Mouse (Mus musculus) left cerebral cortex, postnatal 36 days (tissue): ENCODE measurements around the gene Cyp2c66. TPM values are rescaled to one million over a fixed set of nuclear protein-coding genes. Genes with fewer than 3 reads are reported as not detected.
"Not testable (repeated sequence)": the region's sequence is repeated elsewhere in the genome, so short reads cannot be mapped to it uniquely, and the experiment has no call there.

Source experiments
- DNase-seq, 2 experiments: peaks; one replicate each; pipeline ENCODE4 v3.0.0; 2021 to 2022; ENCODE audit warnings: low spot score in 2 of 2, mixed read lengths in 1 of 2
- intact Hi-C: fragments of 180-260 bp; cut with DNase I; formaldehyde crosslinking; loops from one replicate; pipeline ENCODE4 v1.15.1; 2025
- total RNA-seq, 2 experiments: library from RNA; stranded (reverse); gene quantifications; 2 replicates each; pipeline ENCODE4 v1.2.3; 2021

Cyp2c66 gene
- total RNA-seq: not detected

DNA sequence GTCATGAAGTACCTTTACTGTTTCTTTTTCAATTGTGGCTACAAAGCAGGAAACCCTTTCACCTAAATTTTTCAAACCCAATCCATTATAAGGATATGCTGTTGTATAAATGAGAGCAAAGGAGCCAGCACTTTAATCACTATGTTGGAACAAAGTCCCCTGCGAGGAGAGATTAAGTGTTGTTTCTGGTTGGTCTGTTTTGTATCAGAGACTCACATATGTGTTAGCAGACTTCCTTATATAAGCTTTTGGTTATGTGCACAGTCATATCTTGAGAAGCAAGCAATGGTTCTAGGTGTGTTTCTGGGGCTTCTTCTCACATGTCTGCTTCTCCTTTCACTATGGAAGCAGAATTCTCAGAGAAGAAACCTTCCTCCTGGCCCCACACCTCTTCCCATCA is at the start of gene Cyp2c66:
Cyp2c66 (plus strand) TSS at position 255 of the 400 bp plus-strand sequence.
- intact Hi-C loops: no loop called here
- no peak for DNase-seq

DNA sequence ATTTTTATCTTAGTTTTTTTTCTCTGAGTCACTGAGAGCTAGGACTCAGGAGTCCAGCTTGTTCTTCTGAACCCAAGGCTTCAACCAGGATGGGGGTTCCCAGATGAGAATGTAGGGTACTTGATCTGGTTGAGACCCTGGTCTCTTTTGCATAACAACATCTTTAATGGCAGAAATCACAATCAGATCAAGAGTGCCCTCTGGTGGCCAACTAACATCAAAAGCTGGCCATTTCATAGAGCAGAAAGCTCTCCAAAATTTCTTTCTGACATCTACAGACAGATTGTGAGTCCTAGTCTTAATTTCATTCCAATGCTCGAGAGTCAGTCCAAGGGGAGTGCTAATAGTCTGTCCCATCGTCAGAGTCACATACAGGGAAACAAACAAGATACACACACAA is 14.9 kb upstream of the Cyp2c66 start:
- DNase-seq, intact Hi-C loops: not testable (repeated sequence)

DNA sequence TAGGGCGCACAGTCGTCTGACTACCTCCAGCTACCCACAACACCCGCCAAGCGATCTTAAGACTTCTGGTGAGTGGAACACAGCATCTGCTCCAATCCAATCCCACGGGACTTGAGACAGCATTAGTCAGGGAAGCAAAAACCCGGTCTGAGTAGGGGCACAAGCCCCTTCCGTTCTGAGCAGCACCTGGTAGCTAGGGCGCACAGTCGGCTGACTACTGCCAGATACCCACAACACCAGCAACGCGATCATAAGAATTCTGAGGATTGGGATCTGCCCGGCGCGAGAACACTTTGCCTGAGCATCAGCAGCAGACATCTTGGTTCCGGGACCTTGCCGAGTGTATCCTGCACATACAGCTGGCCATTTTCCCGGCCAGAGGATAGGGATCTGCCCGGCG is 43.1 kb downstream of the Cyp2c66 start:
- intact Hi-C loops, DNase-seq: not testable (repeated sequence)

Other genes with a start within 250 kb of the Cyp2c66 start
- 1 to 10 TPM; 2.1 to 7.1 TPM for gene Hells, start 183.0 kb upstream of the Cyp2c66 start, total RNA-seq
- gene Cyp2c55, start 106.9 kb upstream of the Cyp2c66 start, total RNA-seq: under 1 TPM in 1 of 2 experiments, not detected in 1; 0.32 TPM
- gene Cyp2c65, start 52.9 kb upstream of the Cyp2c66 start, total RNA-seq: not detected
- gene Cyp2c29, start 155.5 kb downstream of the Cyp2c66 start, total RNA-seq: not detected